Mouse (Mus musculus): Measurements from ENCODE around the gene Prkg1. TPM values are rescaled to one million over a fixed set of nuclear protein-coding genes. Genes with fewer than 3 reads are reported as not detected.

Gene Prkg1
- 22.9 and 25.4 TPM in 2 replicates for total RNA-seq (2014; fragmentation: Nextera tagmentation)
- 27.3 and 29.0 TPM in 2 replicates for total RNA-seq (2017)
- 1.0 and 1.1 TPM in 2 replicates for polyA plus RNA-seq (2012)

DNA sequence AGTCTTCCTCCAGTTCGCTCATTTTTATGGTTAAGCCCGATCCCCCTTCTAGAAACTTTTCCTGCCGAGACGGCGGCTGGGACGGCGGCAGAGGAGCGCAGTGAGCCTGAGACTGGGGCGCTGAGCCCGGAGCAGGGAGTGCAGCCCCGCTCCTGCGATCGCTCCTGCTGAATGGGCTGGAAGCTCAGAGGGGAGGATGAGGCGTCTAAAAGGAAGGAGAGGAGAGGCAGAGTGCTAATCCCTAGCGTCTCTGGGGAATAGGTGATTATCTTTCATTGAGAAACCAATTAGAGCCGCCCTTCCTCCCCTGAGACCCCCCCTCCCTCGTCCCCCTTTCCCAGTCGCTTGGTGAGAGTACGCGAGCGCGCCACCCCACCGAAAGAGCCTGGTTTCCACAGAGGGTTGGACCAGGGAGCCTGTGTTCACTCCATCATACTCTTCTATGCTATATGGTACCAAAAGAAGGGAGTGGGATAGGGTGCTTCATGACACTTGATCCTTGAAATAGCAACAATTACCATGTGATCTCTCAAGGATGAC is at the start of gene Prkg1:
Prkg1 (minus strand) TSS at position 233 of the 540 bp plus-strand sequence.
- H3K9me3 ChIP-seq (replicated peaks): no peaks in the 10 kb centered on the region
- H3K4me1 ChIP-seq (ENCODE audit: insufficient read depth, low read depth, low read length): peaks cover 59% of the 10 kb centered on the region
- peak within 1 kb of the TSS; percentile 80 for H3K4me3 ChIP-seq (ENCODE audit: low read depth, low read length)
- DNase-seq (ENCODE audit: low spot score): peak; percentile 34
- no peaks in the 10 kb centered on the region for H3K36me3 ChIP-seq (replicated peaks)
- TF ChIP-seq GATA1 (IDR thresholded peaks at IDR 0.05; ENCODE audit: borderline replicate concordance, low read length) (no peak), TAL1 (conservative IDR thresholded peaks at IDR 0.05; ENCODE audit: low read depth, low read length) (no peak), CTCF (IDR thresholded peaks at IDR 0.05; ENCODE audit: low read depth, low read length) (no peak), POLR2AphosphoS5 (IDR thresholded peaks at IDR 0.05; ENCODE audit: insufficient replicate concordance, low read depth, low read length) (no peak), GATA2 (IDR thresholded peaks at IDR 0.05; ENCODE audit: borderline replicate concordance, low read depth, low read length) (no peak)
- H3K27me3 ChIP-seq (ENCODE audit: insufficient read depth, low read length): no peaks in the 10 kb centered on the region; the same call in 1 of the 2 replicates
- ATAC-seq (ENCODE audit: extremely low read depth, insufficient number of reproducible peaks, low FRiP score, poor library complexity, severe bottlenecking): no peak

GRCm38 (mm10) chr19:31813087-31813486 is 48.3 kb upstream of the Prkg1 start:
- Histone ChIP-seq H3K27me3 (ENCODE audit: insufficient read depth, low read length) (peaks cover 9% of the 10 kb centered on the region; the same call in 1 of the 2 replicates), H3K9me3 (replicated peaks) (no peaks in the 10 kb centered on the region), H3K4me1 (ENCODE audit: insufficient read depth, low read depth, low read length) (peaks cover 14% of the 10 kb centered on the region), H3K36me3 (replicated peaks) (no peaks in the 10 kb centered on the region), H3K4me3 (ENCODE audit: low read depth, low read length) (no peak overlapping the region)
- ATAC-seq (ENCODE audit: extremely low read depth, insufficient number of reproducible peaks, low FRiP score, poor library complexity, severe bottlenecking) (no peak), DNase-seq (ENCODE audit: low spot score) (no peak)
- TF ChIP-seq GATA2 (IDR thresholded peaks at IDR 0.05; ENCODE audit: borderline replicate concordance, low read depth, low read length) (no peak), POLR2AphosphoS5 (IDR thresholded peaks at IDR 0.05; ENCODE audit: insufficient replicate concordance, low read depth, low read length) (no peak), GATA1 (IDR thresholded peaks at IDR 0.05; ENCODE audit: borderline replicate concordance, low read length) (no peak), TAL1 (conservative IDR thresholded peaks at IDR 0.05; ENCODE audit: low read depth, low read length) (0 out of 2 replicates have a peak, but pooled peaks have one; percentile 13)

- peaks cover 7% of the 10 kb centered on the region; the same call in 1 of the 2 replicates for H3K27me3 ChIP-seq (ENCODE audit: insufficient read depth, low read length)
- no peaks in the 10 kb centered on the region for H3K36me3 ChIP-seq (replicated peaks)
- no peaks in the 10 kb centered on the region for H3K9me3 ChIP-seq (replicated peaks)
- peaks cover 19% of the 10 kb centered on the region for H3K4me1 ChIP-seq (ENCODE audit: insufficient read depth, low read depth, low read length)
- H3K4me3 ChIP-seq (ENCODE audit: low read depth, low read length): no peak overlapping the region
- no peak for ATAC-seq (ENCODE audit: extremely low read depth, insufficient number of reproducible peaks, low FRiP score, poor library complexity, severe bottlenecking)
- no peak for DNase-seq (ENCODE audit: low spot score)
- TF ChIP-seq GATA1 (IDR thresholded peaks at IDR 0.05; ENCODE audit: borderline replicate concordance, low read length) (no peak), CTCF (IDR thresholded peaks at IDR 0.05; ENCODE audit: low read depth, low read length) (0 out of 2 replicates have a peak, but pooled peaks have one; percentile 3)
Observed at GRCm38 (mm10) chr19:31811371-31811770, 46.5 kb upstream of the Prkg1 start.

DNA sequence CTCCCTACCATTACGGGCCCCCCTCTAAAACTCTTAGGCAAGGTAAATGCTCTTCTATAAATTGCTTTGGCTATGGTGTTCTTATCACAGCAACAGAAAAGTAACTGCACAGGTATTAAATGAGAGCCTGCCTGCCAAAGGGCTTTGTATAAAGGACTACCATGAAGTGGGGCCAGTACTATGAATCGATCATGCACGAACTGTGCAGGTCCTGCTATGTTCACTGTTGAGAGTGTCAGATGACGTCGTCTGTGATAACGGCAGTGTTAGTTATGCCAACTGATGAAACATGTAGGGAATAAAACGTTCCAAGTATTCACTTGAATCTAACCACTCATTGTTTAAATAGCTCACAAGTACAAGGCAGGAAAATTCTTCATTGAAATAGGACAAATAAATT is 40.6 kb upstream of the Prkg1 start:
- Histone ChIP-seq H3K27me3 (ENCODE audit: insufficient read depth, low read length) (no peaks in the 10 kb centered on the region), H3K4me1 (ENCODE audit: insufficient read depth, low read depth, low read length) (peaks cover 24% of the 10 kb centered on the region), H3K9me3 (replicated peaks) (peaks cover 7% of the 10 kb centered on the region), H3K4me3 (ENCODE audit: low read depth, low read length) (no peak overlapping the region), H3K36me3 (replicated peaks) (no peaks in the 10 kb centered on the region)
- ATAC-seq (ENCODE audit: extremely low read depth, insufficient number of reproducible peaks, low FRiP score, poor library complexity, severe bottlenecking): no peak
- no peak for DNase-seq (ENCODE audit: low spot score)
- TF ChIP-seq CTCF (IDR thresholded peaks at IDR 0.05; ENCODE audit: low read depth, low read length) (no peak), GATA1 (IDR thresholded peaks at IDR 0.05; ENCODE audit: borderline replicate concordance, low read length) (no peak), GATA2 (IDR thresholded peaks at IDR 0.05; ENCODE audit: borderline replicate concordance, low read depth, low read length) (no peak), TAL1 (conservative IDR thresholded peaks at IDR 0.05; ENCODE audit: low read depth, low read length) (no peak), POLR2AphosphoS5 (IDR thresholded peaks at IDR 0.05; ENCODE audit: insufficient replicate concordance, low read depth, low read length) (no peak)

DNA sequence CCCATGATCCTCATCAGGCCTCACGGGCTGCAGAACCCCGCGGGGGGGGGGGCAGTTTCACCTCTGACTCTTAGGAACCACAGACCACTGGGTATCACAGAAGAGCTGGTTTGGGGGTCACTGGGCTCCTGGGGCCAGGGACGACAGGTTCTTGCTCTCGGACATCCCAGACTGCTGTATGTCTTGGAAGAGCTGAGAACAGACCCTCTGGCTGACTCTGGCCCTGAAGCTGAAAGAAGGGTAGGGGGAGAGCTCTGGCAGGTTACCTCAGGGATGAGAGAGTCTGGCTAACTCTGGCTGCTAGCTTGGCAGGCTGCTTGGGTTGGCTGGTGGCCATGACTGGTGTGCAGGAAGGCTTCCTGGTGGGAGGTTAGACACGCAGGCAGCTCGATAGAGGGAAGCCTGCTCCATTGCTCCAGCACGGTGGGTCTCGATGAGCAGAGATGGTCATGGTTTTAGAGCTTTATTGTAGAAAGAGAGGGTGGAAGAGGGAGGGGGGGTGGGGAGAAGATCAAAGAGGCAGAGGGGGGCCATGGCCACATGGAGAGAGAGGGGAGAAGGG is 30.7 kb upstream of the Prkg1 start:
- no peaks in the 10 kb centered on the region for H3K4me1 ChIP-seq (ENCODE audit: insufficient read depth, low read depth, low read length)
- H3K36me3 ChIP-seq (replicated peaks): no peaks in the 10 kb centered on the region
- no peak for TF ChIP-seq POLR2AphosphoS5 (IDR thresholded peaks at IDR 0.05; ENCODE audit: insufficient replicate concordance, low read depth, low read length)
- TF ChIP-seq CTCF (IDR thresholded peaks at IDR 0.05; ENCODE audit: low read depth, low read length): no peak
- TF ChIP-seq GATA1 (IDR thresholded peaks at IDR 0.05; ENCODE audit: borderline replicate concordance, low read length): no peak
- no peak for TF ChIP-seq GATA2 (IDR thresholded peaks at IDR 0.05; ENCODE audit: borderline replicate concordance, low read depth, low read length)
- no peak for TF ChIP-seq TAL1 (conservative IDR thresholded peaks at IDR 0.05; ENCODE audit: low read depth, low read length)
- peaks cover 4% of the 10 kb centered on the region for H3K27me3 ChIP-seq (ENCODE audit: insufficient read depth, low read length)
- H3K4me3 ChIP-seq (ENCODE audit: low read depth, low read length): no peak overlapping the region
- ATAC-seq (ENCODE audit: extremely low read depth, insufficient number of reproducible peaks, low FRiP score, poor library complexity, severe bottlenecking): no peak
- no peaks in the 10 kb centered on the region for H3K9me3 ChIP-seq (replicated peaks)
- DNase-seq (ENCODE audit: low spot score): no peak

- ATAC-seq (ENCODE audit: extremely low read depth, insufficient number of reproducible peaks, low FRiP score, poor library complexity, severe bottlenecking) (no peak), DNase-seq (ENCODE audit: low spot score) (no peak)
- no peaks in the 10 kb centered on the region for H3K36me3 ChIP-seq (replicated peaks)
- TF ChIP-seq TAL1 (conservative IDR thresholded peaks at IDR 0.05; ENCODE audit: low read depth, low read length) (no peak), CTCF (IDR thresholded peaks at IDR 0.05; ENCODE audit: low read depth, low read length) (no peak), GATA2 (IDR thresholded peaks at IDR 0.05; ENCODE audit: borderline replicate concordance, low read depth, low read length) (no peak), GATA1 (IDR thresholded peaks at IDR 0.05; ENCODE audit: borderline replicate concordance, low read length) (no peak), POLR2AphosphoS5 (IDR thresholded peaks at IDR 0.05; ENCODE audit: insufficient replicate concordance, low read depth, low read length) (no peak)
- no peaks in the 10 kb centered on the region for H3K9me3 ChIP-seq (replicated peaks)
- peaks cover 5% of the 10 kb centered on the region for H3K4me1 ChIP-seq (ENCODE audit: insufficient read depth, low read depth, low read length)
- H3K4me3 ChIP-seq (ENCODE audit: low read depth, low read length): no peak overlapping the region
- peaks cover 4% of the 10 kb centered on the region for H3K27me3 ChIP-seq (ENCODE audit: insufficient read depth, low read length)
Observed at GRCm38 (mm10) chr19:31791724-31792123, 26.9 kb upstream of the Prkg1 start.
